Mouse (Mus musculus): Measurements from ENCODE around the gene Dhx32. TPM values are rescaled to one million over a fixed set of nuclear protein-coding genes. Genes with fewer than 3 reads are reported as not detected.

The Dhx32 gene
- polyA plus RNA-seq, 1 experiment from 2014 or later: 27.9 TPM

GRCm38 (mm10) chr7:133725571-133725970 is 57.0 kb downstream of the Dhx32 start:
- no peak for ATAC-seq (ENCODE audit: extremely low read depth, insufficient number of reproducible peaks, low FRiP score, low TSS enrichment)
- WGBS: 77% methylated on average over 10 of the region's 10 CpGs

GRCm38 (mm10) chr7:133724844-133725243 is 57.7 kb downstream of the Dhx32 start:
- peaks cover 61% of the 10 kb centered on the region for H3K36me3 ChIP-seq
- peaks cover 19% of the 10 kb centered on the region for H3K4me1 ChIP-seq
- WGBS: 85% methylated on average over 10 of the region's 10 CpGs
- no peak overlapping the region for H3K4me2 ChIP-seq
- H3K27ac ChIP-seq (replicated peaks): no peak overlapping the region
- ATAC-seq (ENCODE audit: extremely low read depth, insufficient number of reproducible peaks, low FRiP score, low TSS enrichment): no peak
- H3K27me3 ChIP-seq (replicated peaks): no peaks in the 10 kb centered on the region
- H3K9ac ChIP-seq: no peak overlapping the region
- no peak overlapping the region for H3K4me3 ChIP-seq
- no peaks in the 10 kb centered on the region for H3K9me3 ChIP-seq

More at GRCm38 (mm10) chr7:133725571-133725970, 57.0 kb downstream of the Dhx32 start:
- Histone ChIP-seq H3K4me2 (no peak overlapping the region), H3K27ac (replicated peaks) (no peak overlapping the region), H3K9ac (no peak overlapping the region), H3K9me3 (no peaks in the 10 kb centered on the region), H3K4me1 (peaks cover 27% of the 10 kb centered on the region), H3K27me3 (replicated peaks) (no peaks in the 10 kb centered on the region), H3K4me3 (no peak overlapping the region), H3K36me3 (peaks cover 54% of the 10 kb centered on the region)

- H3K4me1 ChIP-seq: 0 out of 2 replicates have a peak, but pooled peaks cover 5% of the 10 kb centered on the region
- H3K4me2 ChIP-seq: no peak overlapping the region
- WGBS: 77% methylated on average over 11 of the region's 11 CpGs
- no peaks in the 10 kb centered on the region for H3K27me3 ChIP-seq (replicated peaks)
- H3K36me3 ChIP-seq: peaks cover 100% of the 10 kb centered on the region
- H3K4me3 ChIP-seq: no peak overlapping the region
- no peaks in the 10 kb centered on the region for H3K9me3 ChIP-seq
- no peak overlapping the region for H3K27ac ChIP-seq (replicated peaks)
- no peak overlapping the region for H3K9ac ChIP-seq
- ATAC-seq (ENCODE audit: extremely low read depth, insufficient number of reproducible peaks, low FRiP score, low TSS enrichment): no peak
These were observed 61.9 kb downstream of the Dhx32 start for GRCm38 (mm10) chr7:133720616-133721015.

- Histone ChIP-seq H3K27ac (replicated peaks) (no peak overlapping the region), H3K9me3 (no peaks in the 10 kb centered on the region), H3K4me3 (no peak overlapping the region), H3K36me3 (peaks cover 100% of the 10 kb centered on the region), H3K27me3 (replicated peaks) (no peaks in the 10 kb centered on the region), H3K4me1 (0 out of 2 replicates have a peak, but pooled peaks cover 5% of the 10 kb centered on the region), H3K4me2 (no peak overlapping the region), H3K9ac (no peak overlapping the region)
- WGBS: 92% methylated on average over 1 of the region's 1 CpGs
- ATAC-seq (ENCODE audit: extremely low read depth, insufficient number of reproducible peaks, low FRiP score, low TSS enrichment): no peak
These were observed 63.9 kb downstream of the Dhx32 start for GRCm38 (mm10) chr7:133718580-133718979.

- no peak overlapping the region for H3K4me3 ChIP-seq
These were observed 67.1 kb downstream of the Dhx32 start for GRCm38 (mm10) chr7:133715387-133715786.

GRCm38 (mm10) chr7:133707301-133707700 is 75.2 kb downstream of the Dhx32 start:
- no peak for ATAC-seq (ENCODE audit: extremely low read depth, insufficient number of reproducible peaks, low FRiP score, low TSS enrichment)
- no peak overlapping the region for H3K27ac ChIP-seq (replicated peaks)
- peak overlapping the region; percentile 98; the same call in 1 of the 2 replicates for H3K4me2 ChIP-seq
- WGBS: 83% methylated on average over 2 of the region's 2 CpGs
- H3K27me3 ChIP-seq (replicated peaks): no peaks in the 10 kb centered on the region
- peaks cover 22% of the 10 kb centered on the region for H3K4me1 ChIP-seq
- H3K4me3 ChIP-seq: 0 out of 2 replicates have a peak overlapping the region, but pooled peaks have one; percentile 77
- H3K36me3 ChIP-seq: peaks cover 13% of the 10 kb centered on the region
- H3K9ac ChIP-seq: no peak overlapping the region
- peaks cover 3% of the 10 kb centered on the region; the same call in 1 of the 2 replicates for H3K9me3 ChIP-seq

More at GRCm38 (mm10) chr7:133715387-133715786, 67.1 kb downstream of the Dhx32 start:
- 84% methylated on average over 4 of the region's 4 CpGs for WGBS
- Histone ChIP-seq H3K4me2 (no peak overlapping the region), H3K4me1 (0 out of 2 replicates have a peak, but pooled peaks cover 5% of the 10 kb centered on the region), H3K9ac (no peak overlapping the region), H3K27ac (replicated peaks) (no peak overlapping the region), H3K9me3 (no peaks in the 10 kb centered on the region), H3K36me3 (peaks cover 91% of the 10 kb centered on the region), H3K27me3 (replicated peaks) (no peaks in the 10 kb centered on the region)
- no peak for ATAC-seq (ENCODE audit: extremely low read depth, insufficient number of reproducible peaks, low FRiP score, low TSS enrichment)

- H3K4me3 ChIP-seq: no peak overlapping the region
- no peaks in the 10 kb centered on the region for H3K27me3 ChIP-seq (replicated peaks)
- no peak overlapping the region for H3K27ac ChIP-seq (replicated peaks)
- peaks cover 3% of the 10 kb centered on the region; the same call in 1 of the 2 replicates for H3K9me3 ChIP-seq
- ATAC-seq (ENCODE audit: extremely low read depth, insufficient number of reproducible peaks, low FRiP score, low TSS enrichment): no peak
- no peak overlapping the region for H3K9ac ChIP-seq
- H3K36me3 ChIP-seq: peaks cover 21% of the 10 kb centered on the region
- no peak overlapping the region for H3K4me2 ChIP-seq
- 84% methylated on average over 7 of the region's 7 CpGs for WGBS
- H3K4me1 ChIP-seq: peaks cover 16% of the 10 kb centered on the region
These were observed 78.6 kb downstream of the Dhx32 start for GRCm38 (mm10) chr7:133703906-133704305.

GRCm38 (mm10) chr7:133702333-133702732 is 80.2 kb downstream of the Dhx32 start:
- peaks cover 17% of the 10 kb centered on the region for H3K4me1 ChIP-seq
- H3K27me3 ChIP-seq (replicated peaks): no peaks in the 10 kb centered on the region
- H3K27ac ChIP-seq (replicated peaks): no peak overlapping the region
- H3K9ac ChIP-seq: peak overlapping the region; percentile 56
- peaks cover 20% of the 10 kb centered on the region for H3K36me3 ChIP-seq
- H3K4me2 ChIP-seq: peak overlapping the region; percentile 48
- no peak; the same call in 1 of the 2 replicates for ATAC-seq (ENCODE audit: extremely low read depth, insufficient number of reproducible peaks, low FRiP score, low TSS enrichment)
- peak overlapping the region; percentile 28 for H3K4me3 ChIP-seq
- no peaks in the 10 kb centered on the region for H3K9me3 ChIP-seq
- WGBS: 34% methylated on average over 10 of the region's 10 CpGs

GRCm38 (mm10) chr7:133701366-133701765 is 81.2 kb downstream of the Dhx32 start:
- Histone ChIP-seq H3K27ac (replicated peaks) (no peak overlapping the region), H3K36me3 (peaks cover 29% of the 10 kb centered on the region), H3K9ac (peak overlapping the region; percentile 44; the same call in 1 of the 2 replicates), H3K9me3 (no peaks in the 10 kb centered on the region), H3K4me3 (peak overlapping the region; percentile 28), H3K27me3 (replicated peaks) (no peaks in the 10 kb centered on the region), H3K4me1 (peaks cover 17% of the 10 kb centered on the region), H3K4me2 (peak overlapping the region; percentile 53)
- ATAC-seq (ENCODE audit: extremely low read depth, insufficient number of reproducible peaks, low FRiP score, low TSS enrichment): no peak
- WGBS: 82% methylated on average over 7 of the region's 7 CpGs

- H3K4me3 ChIP-seq: peak overlapping the region; percentile 28; the same call in 1 of the 2 replicates
- H3K36me3 ChIP-seq: peaks cover 31% of the 10 kb centered on the region
- peak overlapping the region; percentile 53 for H3K4me2 ChIP-seq
- H3K4me1 ChIP-seq: peaks cover 17% of the 10 kb centered on the region
- no peaks in the 10 kb centered on the region for H3K27me3 ChIP-seq (replicated peaks)
- H3K9me3 ChIP-seq: no peaks in the 10 kb centered on the region
- H3K27ac ChIP-seq (replicated peaks): no peak overlapping the region
- WGBS: 75% methylated on average over 4 of the region's 4 CpGs
- H3K9ac ChIP-seq: no peak overlapping the region
- ATAC-seq (ENCODE audit: extremely low read depth, insufficient number of reproducible peaks, low FRiP score, low TSS enrichment): no peak
These were observed 82.6 kb downstream of the Dhx32 start for GRCm38 (mm10) chr7:133699885-133700284.

GRCm38 (mm10) chr7:133698021-133698709 is 84.4 kb downstream of the Dhx32 start:
- H3K9me3 ChIP-seq: no peaks in the 10 kb centered on the region
- H3K4me1 ChIP-seq: peaks cover 17% of the 10 kb centered on the region
- H3K27me3 ChIP-seq (replicated peaks): no peaks in the 10 kb centered on the region
- no peak overlapping the region for H3K4me3 ChIP-seq
- peak overlapping the region; percentile 43 for H3K4me2 ChIP-seq
- peak overlapping the region; percentile 25; the same call in 1 of the 2 replicates for H3K27ac ChIP-seq (replicated peaks)
- H3K9ac ChIP-seq: no peak overlapping the region
- ATAC-seq (ENCODE audit: extremely low read depth, insufficient number of reproducible peaks, low FRiP score, low TSS enrichment): peak; percentile 48; the same call in 1 of the 2 replicates
- H3K36me3 ChIP-seq: peaks cover 32% of the 10 kb centered on the region
- 46% methylated on average over 12 of the region's 12 CpGs for WGBS

Measured in heart, embryonic 13.5 days (tissue).